Mouse (Mus musculus): ENCODE results near the gene Rbfox1. TPM values are rescaled to one million over a fixed set of nuclear protein-coding genes. Genes with fewer than 3 reads are reported as not detected.
A peak's percentile ranks its signal among the peaks of the same experiment; 100 is the strongest.

Rbfox1 gene
- polyA plus RNA-seq, 1 experiment from 2014 or later: 0.71 TPM

DNA sequence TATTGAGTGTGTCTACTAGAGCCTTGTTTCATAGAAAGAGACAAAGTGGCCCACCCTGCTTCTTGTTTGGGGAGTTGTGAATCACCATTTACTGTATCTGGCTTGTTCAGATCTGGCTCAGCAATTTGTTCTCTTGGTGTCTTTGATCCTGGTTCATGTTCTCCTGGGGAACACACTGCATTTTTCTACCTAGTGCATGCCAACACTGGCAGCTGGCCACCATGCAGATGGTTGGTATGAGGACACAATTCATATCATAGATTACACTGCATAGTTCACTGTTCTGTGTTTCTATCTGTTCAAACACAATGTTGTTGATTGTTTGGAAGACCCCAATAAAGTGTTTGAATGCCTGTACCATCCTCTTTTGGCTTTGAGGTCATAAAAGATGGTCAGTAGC, 948.3 kb downstream of the Rbfox1 start:
- Histone ChIP-seq H3K4me1 (no peaks in the 10 kb centered on the region), H3K27me3 (ENCODE audit: poor library complexity, severe bottlenecking) (no peaks in the 10 kb centered on the region), H3K36me3 (replicated peaks) (no peaks in the 10 kb centered on the region), H3K27ac (no peak overlapping the region), H3K4me3 (no peak overlapping the region), H3K9me3 (no peaks in the 10 kb centered on the region)
- no peak for DNase-seq (ENCODE audit: extremely low spot score, low spot score)

DNA sequence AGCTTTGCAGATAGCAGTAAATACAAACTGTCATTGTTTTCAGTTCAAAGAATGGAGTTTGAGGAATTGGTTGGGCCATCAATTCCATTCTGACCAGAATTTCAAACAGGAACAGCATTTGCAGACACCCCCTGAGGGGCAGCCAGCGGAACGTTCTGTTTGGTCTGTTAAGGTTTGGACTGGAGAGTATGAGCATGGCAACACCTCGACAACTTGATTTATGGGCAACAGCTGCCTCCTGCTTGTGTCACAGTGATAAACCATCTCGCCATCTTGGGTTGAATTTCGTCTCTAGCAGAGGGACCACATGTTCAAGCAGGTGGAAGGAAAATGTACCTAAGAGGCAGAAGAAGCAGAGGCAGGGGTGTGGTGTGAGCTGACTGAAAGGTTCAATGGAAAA, 949.9 kb downstream of the Rbfox1 start:
- Histone ChIP-seq H3K4me3 (no peak overlapping the region), H3K9me3 (no peaks in the 10 kb centered on the region), H3K36me3 (replicated peaks) (no peaks in the 10 kb centered on the region), H3K4me1 (0 out of 2 replicates have a peak, but pooled peaks cover 8% of the 10 kb centered on the region), H3K27me3 (ENCODE audit: poor library complexity, severe bottlenecking) (peaks cover 3% of the 10 kb centered on the region; the same call in 1 of the 2 replicates), H3K27ac (no peak overlapping the region)
- no peak for DNase-seq (ENCODE audit: extremely low spot score, low spot score)
- WGBS: 79% methylated on average over 5 of the region's 5 CpGs

DNA sequence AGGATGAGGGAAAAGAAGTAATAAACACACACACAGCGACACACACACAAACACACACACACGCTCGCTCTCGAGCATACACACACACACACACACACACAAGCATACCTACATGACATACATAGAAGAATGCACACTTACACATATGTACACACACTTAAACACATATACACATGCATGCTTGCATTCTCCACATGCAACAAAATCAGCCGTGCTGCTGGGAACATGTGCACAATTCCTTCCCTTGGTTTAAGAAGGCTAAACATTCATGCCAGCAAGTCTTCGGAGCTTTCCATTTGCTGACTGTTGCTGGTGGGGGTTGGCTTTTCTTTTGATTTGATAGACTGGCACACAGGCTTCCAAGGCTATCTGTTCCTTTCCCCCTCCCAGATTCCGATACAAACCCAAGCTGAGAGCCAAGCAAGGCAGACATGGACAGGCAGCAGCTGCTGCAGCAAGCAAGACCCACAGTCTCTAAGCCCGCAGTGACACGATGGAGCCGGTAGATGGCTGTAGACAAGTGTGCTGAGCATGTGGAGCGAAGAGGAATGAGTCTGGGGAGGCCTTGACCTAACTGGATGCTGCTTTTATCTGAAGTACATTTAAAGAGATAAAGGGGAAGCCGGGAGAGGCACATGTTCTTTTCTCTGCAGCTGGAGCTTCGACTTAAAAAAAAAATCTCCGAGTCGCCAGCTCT, 954.3 kb downstream of the Rbfox1 start:
- Histone ChIP-seq H3K36me3 (replicated peaks) (no peaks in the 10 kb centered on the region), H3K27me3 (ENCODE audit: poor library complexity, severe bottlenecking) (peaks cover 15% of the 10 kb centered on the region), H3K9me3 (no peaks in the 10 kb centered on the region), H3K4me1 (peaks cover 30% of the 10 kb centered on the region), H3K27ac (no peak overlapping the region), H3K4me3 (no peak overlapping the region)
- peak; percentile 68 for DNase-seq (ENCODE audit: extremely low spot score, low spot score)
- WGBS: 43% methylated on average over 15 of the region's 15 CpGs

DNA sequence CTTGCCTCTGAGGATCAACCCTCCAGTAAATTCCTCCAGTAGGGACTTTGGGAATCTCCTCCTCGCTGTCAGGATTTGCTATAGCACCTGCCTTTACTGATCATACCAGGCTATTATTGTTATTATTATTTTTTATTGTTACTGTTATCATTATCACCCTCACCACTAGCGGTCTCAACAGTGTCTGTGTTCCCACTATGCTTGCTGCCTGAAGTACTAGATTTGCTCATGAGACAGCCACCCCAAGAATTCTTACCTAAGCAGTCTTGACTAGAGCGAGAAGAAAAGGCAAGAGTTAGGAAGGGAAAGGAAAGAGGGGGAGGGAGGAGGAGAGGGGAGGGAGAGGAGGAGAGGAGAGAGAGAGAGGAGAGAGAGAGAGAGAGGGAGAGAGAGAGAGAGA, 954.9 kb downstream of the Rbfox1 start:
- WGBS: 65% methylated on average over 3 of the region's 3 CpGs
- no peak overlapping the region for H3K27ac ChIP-seq
- no peak for DNase-seq (ENCODE audit: extremely low spot score, low spot score)
- H3K4me1 ChIP-seq: peaks cover 30% of the 10 kb centered on the region
- no peaks in the 10 kb centered on the region for H3K9me3 ChIP-seq
- peaks cover 15% of the 10 kb centered on the region for H3K27me3 ChIP-seq (ENCODE audit: poor library complexity, severe bottlenecking)
- no peaks in the 10 kb centered on the region for H3K36me3 ChIP-seq (replicated peaks)
- H3K4me3 ChIP-seq: no peak overlapping the region

DNA sequence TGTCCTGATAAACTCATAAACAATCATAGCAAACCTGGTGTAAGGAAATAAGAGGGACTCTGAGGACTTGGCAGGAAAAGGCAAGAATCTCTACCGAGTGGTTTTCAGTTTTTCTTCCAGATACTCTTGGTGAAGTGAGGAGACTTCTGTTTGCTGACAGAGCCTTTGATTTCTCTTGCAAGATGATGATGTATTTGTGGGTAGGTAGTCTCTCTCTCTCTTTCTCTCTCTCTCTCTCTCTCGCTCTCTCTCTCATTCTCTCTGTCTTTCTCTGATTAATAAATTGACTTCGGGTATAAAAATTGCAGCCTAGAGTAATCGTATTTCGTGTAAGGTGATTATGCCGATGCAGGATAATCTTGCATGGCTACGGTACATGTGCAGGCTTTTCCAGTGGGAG, 955.3 kb downstream of the Rbfox1 start:
- WGBS: 82% methylated on average over 7 of the region's 7 CpGs
- DNase-seq (ENCODE audit: extremely low spot score, low spot score): no peak
- H3K4me3 ChIP-seq: no peak overlapping the region
- no peaks in the 10 kb centered on the region for H3K36me3 ChIP-seq (replicated peaks)
- H3K27ac ChIP-seq: no peak overlapping the region
- H3K9me3 ChIP-seq: no peaks in the 10 kb centered on the region
- H3K27me3 ChIP-seq (ENCODE audit: poor library complexity, severe bottlenecking): peaks cover 15% of the 10 kb centered on the region
- peaks cover 30% of the 10 kb centered on the region for H3K4me1 ChIP-seq

DNA sequence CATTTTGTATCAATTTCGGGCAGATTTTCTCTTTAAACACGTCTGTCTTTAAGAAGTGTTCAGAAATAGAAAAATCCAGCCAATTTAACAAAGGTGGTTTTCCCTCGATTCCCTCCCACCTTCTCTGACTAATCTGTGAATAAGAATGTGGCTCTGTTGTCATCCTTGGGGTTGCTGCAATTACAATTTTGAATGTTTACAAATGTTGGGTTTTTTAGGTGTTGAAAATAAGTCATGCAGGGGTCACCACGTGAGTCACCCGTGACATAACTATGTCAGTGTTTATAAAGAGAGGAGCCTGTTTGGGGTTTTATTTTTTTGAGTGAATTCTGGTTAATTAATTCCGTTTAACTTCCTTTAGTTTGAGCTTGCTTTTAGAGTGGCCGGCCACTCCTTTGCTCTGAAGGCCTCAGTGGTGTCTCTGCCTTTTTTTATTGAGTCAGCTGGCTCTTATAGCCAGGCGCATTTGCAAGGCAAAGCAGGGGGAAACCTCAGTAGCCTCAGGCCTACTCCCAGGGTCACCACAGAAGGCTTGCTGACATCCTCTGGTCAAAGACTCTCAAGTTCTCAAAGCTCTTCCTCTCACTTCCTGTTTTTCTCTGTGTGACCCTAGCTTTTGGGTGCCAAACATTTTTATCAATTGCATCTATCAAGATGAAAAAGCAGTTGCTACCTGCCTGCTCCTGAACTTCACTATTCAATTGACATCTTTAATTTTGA, 957.1 kb downstream of the Rbfox1 start:
- Histone ChIP-seq H3K4me3 (no peak overlapping the region), H3K9me3 (no peaks in the 10 kb centered on the region), H3K27ac (no peak overlapping the region), H3K4me1 (peaks cover 30% of the 10 kb centered on the region), H3K36me3 (replicated peaks) (no peaks in the 10 kb centered on the region), H3K27me3 (ENCODE audit: poor library complexity, severe bottlenecking) (peaks cover 15% of the 10 kb centered on the region)
- 26% methylated on average over 8 of the region's 8 CpGs for WGBS
- DNase-seq (ENCODE audit: extremely low spot score, low spot score): peak; percentile 15

DNA sequence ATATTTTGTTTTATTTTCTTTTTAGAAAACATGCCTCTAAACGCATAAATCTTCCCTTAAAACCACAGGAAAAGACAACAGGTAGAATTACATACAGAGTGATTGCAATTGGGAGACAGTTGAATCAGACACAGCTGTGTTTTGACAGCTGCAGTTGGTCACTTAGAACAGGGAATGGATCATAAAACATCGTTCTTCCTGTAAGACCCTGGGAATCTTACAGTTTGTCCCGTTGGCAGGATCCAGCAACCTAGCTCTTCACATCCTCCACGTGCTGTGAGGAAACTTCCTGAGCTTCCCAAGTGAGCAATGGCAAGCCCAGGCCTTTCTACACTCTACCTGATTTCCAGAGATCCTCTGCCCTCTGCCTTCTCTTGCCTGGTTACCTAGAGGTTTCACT, 959.5 kb downstream of the Rbfox1 start:
- H3K27ac ChIP-seq: no peak overlapping the region
- H3K4me3 ChIP-seq: no peak overlapping the region
- peaks cover 26% of the 10 kb centered on the region for H3K4me1 ChIP-seq
- no peaks in the 10 kb centered on the region for H3K36me3 ChIP-seq (replicated peaks)
- DNase-seq (ENCODE audit: extremely low spot score, low spot score): no peak
- peaks cover 23% of the 10 kb centered on the region for H3K27me3 ChIP-seq (ENCODE audit: poor library complexity, severe bottlenecking)
- H3K9me3 ChIP-seq: no peaks in the 10 kb centered on the region
- WGBS: 75% methylated on average over 4 of the region's 4 CpGs

DNA sequence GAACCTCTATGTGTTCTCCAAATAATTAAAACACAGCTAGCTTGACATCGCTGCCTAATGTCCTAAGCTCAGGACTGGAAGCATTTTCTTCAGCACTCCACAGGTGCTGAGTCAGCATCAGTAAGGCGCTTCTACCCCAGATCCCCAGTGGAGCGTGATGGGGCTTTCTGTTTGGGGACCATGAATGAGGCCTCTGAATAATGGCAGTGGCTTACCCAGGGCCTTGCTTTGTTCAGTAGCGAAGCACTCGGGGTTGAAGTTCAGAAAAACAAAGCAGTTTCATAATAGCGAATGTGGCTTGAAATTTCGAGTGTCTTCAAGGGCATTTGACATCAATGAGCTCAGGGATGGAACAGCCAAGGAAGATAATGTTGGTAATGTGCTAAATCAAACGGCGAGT, 966.2 kb downstream of the Rbfox1 start:
- Histone ChIP-seq H3K4me1 (peaks cover 13% of the 10 kb centered on the region), H3K9me3 (no peaks in the 10 kb centered on the region), H3K4me3 (no peak overlapping the region), H3K27ac (no peak overlapping the region), H3K36me3 (replicated peaks) (no peaks in the 10 kb centered on the region), H3K27me3 (ENCODE audit: poor library complexity, severe bottlenecking) (peaks cover 33% of the 10 kb centered on the region)
- 38% methylated on average over 9 of the region's 9 CpGs for WGBS
- peak; percentile 47 for DNase-seq (ENCODE audit: extremely low spot score, low spot score)

DNA sequence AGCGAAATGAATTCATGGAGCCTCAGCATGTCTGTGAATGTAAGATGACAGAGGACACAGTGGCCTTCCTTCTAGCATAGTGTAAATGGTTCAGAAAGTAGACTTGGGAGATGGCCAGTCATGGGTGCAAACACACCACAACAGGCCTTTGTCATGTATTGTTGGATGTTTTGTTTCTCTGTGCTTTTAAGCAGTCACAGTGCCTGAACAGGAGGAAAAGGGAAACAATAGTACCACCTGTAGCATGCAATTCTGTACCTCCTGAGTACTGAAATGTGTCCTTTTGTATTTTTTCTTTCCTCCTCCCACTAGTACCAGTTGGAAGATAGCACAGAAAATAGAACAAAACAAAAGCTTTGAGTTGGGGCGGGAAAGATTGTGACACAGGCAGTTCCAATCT, 968.6 kb downstream of the Rbfox1 start:
- Histone ChIP-seq H3K9me3 (no peaks in the 10 kb centered on the region), H3K27ac (no peak overlapping the region), H3K36me3 (replicated peaks) (no peaks in the 10 kb centered on the region), H3K4me3 (no peak overlapping the region), H3K27me3 (ENCODE audit: poor library complexity, severe bottlenecking) (peaks cover 33% of the 10 kb centered on the region), H3K4me1 (peaks cover 13% of the 10 kb centered on the region)
- 67% methylated on average over 2 of the region's 2 CpGs for WGBS
- DNase-seq (ENCODE audit: extremely low spot score, low spot score): no peak

DNA sequence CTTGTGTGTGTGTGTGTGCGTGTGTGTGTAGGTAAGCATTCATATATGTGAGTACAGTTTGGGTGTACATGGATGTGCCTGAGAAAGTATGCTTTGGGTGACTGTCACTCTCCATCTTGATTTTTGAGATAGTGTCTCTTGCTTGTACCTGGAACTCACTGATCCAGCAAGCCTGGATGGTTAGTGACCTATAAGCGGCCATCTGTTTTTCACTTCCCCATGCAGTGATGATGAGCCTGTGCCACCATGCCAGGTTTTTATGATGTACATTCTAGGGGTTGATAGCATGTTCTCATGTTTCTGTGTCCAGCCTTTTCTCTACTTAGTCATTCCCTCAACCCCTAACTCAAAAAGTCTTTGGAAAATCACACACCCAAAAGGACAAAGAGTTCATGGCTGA, 976.5 kb downstream of the Rbfox1 start:
- Histone ChIP-seq H3K4me3 (no peak overlapping the region), H3K27ac (no peak overlapping the region), H3K9me3 (no peaks in the 10 kb centered on the region), H3K4me1 (no peaks in the 10 kb centered on the region), H3K36me3 (replicated peaks) (no peaks in the 10 kb centered on the region), H3K27me3 (ENCODE audit: poor library complexity, severe bottlenecking) (no peaks in the 10 kb centered on the region)
- no peak for DNase-seq (ENCODE audit: extremely low spot score, low spot score)
- WGBS: 94% methylated on average over 2 of the region's 2 CpGs

DNA sequence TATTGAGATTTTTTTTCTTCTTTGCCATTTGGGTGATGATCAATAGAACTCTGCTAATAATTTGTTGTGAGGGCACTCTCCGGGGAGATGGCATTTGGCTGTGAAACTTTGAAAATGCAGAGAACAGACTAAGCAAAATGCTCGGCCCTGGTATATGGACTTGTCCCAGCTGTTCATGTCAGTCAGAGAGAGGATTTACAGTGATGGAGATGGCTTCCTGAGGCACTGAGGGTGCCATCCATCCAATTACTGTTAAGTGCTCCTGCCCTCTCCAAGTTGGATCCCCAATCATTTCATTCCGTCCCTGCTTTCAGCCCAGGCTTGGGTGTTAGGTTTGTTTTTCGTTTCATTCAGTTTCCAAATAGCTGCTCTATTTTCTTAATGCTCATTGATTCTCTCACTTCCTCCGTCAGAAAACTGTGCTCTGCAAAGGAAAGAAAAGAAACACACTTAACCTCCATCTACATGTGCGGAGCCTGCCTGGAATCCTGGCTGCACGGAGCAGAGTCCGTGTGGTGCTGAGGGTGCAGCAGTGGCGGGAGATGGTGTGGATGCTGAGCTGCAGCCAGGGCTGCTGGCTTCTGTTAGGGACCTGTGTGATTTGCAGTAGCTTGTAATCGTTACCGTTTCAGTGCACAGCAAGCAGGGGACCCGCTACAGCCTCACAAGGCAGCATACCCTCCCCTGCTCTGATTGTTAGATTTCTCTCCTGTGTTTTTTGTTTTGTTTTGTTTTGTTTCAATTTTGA, 997.7 kb downstream of the Rbfox1 start:
- WGBS: 46% methylated on average over 12 of the region's 12 CpGs
- DNase-seq (ENCODE audit: extremely low spot score, low spot score): no peak
- Histone ChIP-seq H3K27ac (no peak overlapping the region), H3K27me3 (ENCODE audit: poor library complexity, severe bottlenecking) (peaks cover 11% of the 10 kb centered on the region; the same call in 1 of the 2 replicates), H3K36me3 (replicated peaks) (no peaks in the 10 kb centered on the region), H3K4me3 (no peak overlapping the region), H3K9me3 (no peaks in the 10 kb centered on the region), H3K4me1 (peaks cover 31% of the 10 kb centered on the region)

DNA sequence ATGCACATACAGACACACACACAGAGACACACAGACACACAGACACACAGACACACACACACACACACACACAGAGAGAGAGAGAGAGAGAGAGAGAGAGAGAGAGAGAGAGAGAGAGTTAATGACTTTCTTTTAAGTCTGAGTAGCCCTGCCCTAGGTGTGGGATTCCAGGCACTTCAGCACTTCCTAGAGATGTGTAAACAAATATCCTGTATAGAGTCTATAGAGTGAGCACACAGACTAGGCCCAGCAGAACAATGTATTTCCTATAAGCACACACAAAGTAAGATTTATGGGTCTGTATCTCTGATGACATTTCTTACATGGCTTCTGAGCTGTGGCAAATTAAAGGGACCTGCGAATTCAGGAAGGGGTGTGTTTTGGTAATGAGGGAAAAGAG, 998.6 kb downstream of the Rbfox1 start:
- WGBS: 73% methylated on average over 1 of the region's 1 CpGs
- Histone ChIP-seq H3K4me1 (peaks cover 31% of the 10 kb centered on the region), H3K27ac (no peak overlapping the region), H3K27me3 (ENCODE audit: poor library complexity, severe bottlenecking) (peaks cover 11% of the 10 kb centered on the region; the same call in 1 of the 2 replicates), H3K4me3 (no peak overlapping the region), H3K9me3 (no peaks in the 10 kb centered on the region), H3K36me3 (replicated peaks) (no peaks in the 10 kb centered on the region)
- no peak for DNase-seq (ENCODE audit: extremely low spot score, low spot score)

DNA sequence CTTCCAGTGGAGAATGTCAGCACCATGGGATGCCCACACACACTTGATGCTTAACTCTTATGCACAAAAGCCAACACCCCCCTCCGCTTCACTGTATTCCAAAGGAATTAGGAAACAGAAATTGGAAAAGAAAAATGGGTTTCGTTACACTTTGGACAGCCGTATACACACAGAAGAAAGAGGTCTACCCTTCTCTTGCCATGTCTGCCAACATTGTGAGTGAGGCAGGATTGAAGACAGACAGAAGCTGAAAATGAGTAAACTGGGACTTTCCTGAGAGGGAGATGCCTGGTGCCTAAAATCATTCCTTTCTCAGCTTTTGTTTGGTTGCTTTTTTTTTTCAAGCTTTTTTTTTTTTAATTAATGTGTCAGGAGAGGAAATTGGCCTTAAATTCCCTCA, 1000.5 kb downstream of the Rbfox1 start:
- Histone ChIP-seq H3K27me3 (ENCODE audit: poor library complexity, severe bottlenecking) (peaks cover 11% of the 10 kb centered on the region; the same call in 1 of the 2 replicates), H3K27ac (no peak overlapping the region), H3K36me3 (replicated peaks) (no peaks in the 10 kb centered on the region), H3K9me3 (no peaks in the 10 kb centered on the region), H3K4me1 (peaks cover 31% of the 10 kb centered on the region), H3K4me3 (no peak overlapping the region)
- whole genome bisulfite sequencing: 72% methylated on average over 3 of the region's 3 CpGs
- DNase-seq (ENCODE audit: extremely low spot score, low spot score): no peak

Measured in forebrain, embryonic 10.5 days (tissue).